Mouse (Mus musculus): Measurements from ENCODE around the gene Uspl1.

DNA sequence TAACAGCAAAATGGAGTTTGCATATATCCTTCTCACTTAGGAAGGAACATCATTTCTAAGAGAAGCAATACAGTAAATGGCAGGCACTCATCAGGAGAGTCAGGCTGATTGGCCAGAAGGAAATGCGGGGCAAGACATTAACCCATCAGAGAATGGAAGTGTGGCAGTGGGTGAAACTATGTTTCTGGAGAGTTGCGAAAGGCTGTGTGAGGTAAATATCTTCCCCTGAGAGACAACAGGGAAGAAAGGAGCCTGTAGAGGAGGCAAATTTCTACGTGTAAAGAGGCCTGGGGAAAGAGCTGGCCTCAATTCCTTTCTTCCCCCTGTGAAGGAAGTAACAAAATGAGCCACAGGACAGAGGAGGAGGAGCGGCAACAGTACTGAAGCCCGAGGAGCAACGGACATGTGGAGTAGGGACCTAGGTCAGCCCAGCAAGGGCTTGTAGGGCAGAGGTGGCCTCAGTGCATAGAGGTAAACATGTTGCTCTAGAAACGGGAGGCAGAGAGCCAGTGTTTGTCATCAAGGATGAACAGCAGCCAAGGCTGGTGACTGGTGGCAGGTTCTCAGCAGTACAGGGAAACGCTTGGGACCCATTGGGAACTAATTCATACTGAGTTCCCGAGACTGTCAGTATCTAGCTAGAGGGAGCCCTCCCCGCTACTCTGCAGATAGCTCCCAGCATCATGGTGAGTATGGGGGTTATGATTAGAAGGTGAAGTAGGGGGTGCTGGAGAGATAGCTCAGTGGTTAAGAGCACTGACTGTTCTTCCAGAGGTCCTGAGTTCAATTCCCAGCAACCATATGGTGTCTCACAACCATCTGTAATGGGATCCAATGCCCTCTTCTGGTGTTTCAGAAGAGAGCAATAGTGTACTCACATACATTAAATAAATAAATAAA, 48.4 kb upstream of the Uspl1 start:
- TF ChIP-seq CTCF (IDR thresholded peaks at IDR 0.05; ENCODE audit: low read depth), result no peak
- no peak for TF ChIP-seq EP300 (optimal IDR thresholded peaks at IDR 0.05)

Measured in stomach, postnatal 0 days (tissue).